Mouse (Mus musculus): ENCODE data around the gene Camk1d.

GRCm38 (mm10) chr2:5437690-5438089 is 276.6 kb downstream of the Camk1d start:
- no peak for TF ChIP-seq CTCF (IDR thresholded peaks at IDR 0.05; ENCODE audit: extremely low read depth, insufficient read length, insufficient replicate concordance, low read depth, low read length)
- no peak for TF ChIP-seq POLR2A (IDR thresholded peaks at IDR 0.05; ENCODE audit: low read depth, low read length)

Data from small intestine, adult 2 months (tissue).